Mouse (Mus musculus): ENCODE measurements around the gene Actl10. TPM values are rescaled to one million over a fixed set of nuclear protein-coding genes. Genes with fewer than 3 reads are reported as not detected.

Gene Actl10
- total RNA-seq, 2 experiments from 2014 or later: not detected

DNA sequence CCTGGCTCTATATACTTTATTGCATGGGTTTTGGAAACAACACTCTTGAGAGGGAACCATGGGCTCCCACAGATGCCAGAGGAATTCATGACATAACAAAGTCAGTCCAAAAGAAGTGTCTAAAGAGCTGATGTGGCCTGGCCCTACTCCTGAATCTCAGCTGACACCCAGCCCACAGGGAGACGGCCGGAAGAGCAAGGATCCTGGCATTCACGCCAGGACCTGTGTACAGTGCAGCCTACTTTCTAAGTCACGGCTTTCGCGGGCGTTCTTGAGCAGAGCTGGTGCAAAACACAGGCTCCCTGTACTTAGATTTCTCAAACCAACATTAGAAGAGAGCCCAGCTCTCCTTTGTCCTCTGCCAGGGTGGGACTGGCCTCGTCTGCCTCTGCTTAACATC lies 29.0 kb downstream of the Actl10 start:
- no peak for DNase-seq (ENCODE audit: low spot score in 2 of 2)

DNA sequence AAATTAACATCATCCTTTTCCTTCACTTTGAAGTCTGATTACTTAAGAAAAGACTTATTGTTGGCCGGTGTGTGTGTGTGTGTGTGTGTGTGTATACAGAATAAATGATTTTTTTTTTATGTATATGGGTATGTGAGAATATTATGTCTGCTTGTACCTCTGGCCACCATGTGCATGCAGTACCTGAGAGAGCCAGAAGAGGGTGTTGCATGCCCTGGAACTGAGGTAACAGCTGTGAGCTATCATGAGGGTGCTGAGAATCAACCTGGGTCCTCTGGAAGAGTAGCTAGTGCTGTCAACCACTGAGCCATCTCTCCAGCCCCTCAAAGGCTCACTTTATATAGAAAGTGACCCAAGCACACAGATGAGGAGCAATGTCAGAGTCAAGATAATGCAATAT lies 29.8 kb downstream of the Actl10 start:
- no peak for DNase-seq (ENCODE audit: low spot score in 2 of 2)

DNA sequence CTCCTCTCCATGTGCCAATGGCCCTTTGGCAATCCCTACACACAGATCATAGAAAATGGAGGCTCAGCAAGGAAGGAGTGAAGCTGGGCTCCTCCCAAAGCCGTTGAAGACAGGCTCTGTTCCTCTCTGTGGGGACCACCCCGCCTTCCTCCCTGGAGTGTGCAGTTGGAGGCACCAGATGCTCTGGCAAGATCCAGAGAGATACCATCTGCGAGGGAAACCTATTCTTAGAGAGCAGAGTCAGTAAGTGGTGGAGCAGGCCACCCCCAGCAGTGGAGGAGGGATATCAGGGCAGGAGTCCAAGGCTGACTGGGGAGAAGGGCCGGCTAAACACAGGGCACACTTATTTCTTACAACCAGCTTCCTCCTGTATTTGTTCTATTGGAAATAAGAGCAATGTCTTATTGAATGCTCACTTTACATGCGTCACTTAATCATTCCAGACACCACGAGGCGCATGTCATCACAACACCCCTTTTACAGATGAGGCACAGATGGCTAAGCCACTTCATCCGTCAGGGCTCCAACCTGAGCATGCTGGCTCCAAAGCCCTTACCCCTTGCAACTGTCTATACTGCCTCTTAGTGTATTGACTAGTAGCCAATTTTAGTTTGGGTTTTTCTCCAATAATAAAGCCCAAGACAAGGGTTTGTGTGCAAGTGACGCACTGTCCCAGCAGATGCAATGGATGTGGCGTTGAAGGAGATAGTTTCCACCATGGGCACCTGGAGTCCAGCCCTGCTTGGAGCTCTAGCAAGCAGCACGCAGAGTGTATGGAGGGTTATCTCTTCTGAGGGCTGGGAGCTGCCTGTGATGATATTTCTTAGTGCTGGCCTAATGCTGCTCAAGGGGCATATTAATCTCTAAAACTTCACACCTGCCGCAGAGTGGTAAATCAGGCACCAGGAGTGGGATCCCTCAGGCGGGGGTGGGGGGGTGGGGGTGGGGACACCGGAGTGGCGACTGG lies 32.6 kb downstream of the Actl10 start:
- peak; percentile 80 to 82 for DNase-seq (ENCODE audit: low spot score in 2 of 2)

DNA sequence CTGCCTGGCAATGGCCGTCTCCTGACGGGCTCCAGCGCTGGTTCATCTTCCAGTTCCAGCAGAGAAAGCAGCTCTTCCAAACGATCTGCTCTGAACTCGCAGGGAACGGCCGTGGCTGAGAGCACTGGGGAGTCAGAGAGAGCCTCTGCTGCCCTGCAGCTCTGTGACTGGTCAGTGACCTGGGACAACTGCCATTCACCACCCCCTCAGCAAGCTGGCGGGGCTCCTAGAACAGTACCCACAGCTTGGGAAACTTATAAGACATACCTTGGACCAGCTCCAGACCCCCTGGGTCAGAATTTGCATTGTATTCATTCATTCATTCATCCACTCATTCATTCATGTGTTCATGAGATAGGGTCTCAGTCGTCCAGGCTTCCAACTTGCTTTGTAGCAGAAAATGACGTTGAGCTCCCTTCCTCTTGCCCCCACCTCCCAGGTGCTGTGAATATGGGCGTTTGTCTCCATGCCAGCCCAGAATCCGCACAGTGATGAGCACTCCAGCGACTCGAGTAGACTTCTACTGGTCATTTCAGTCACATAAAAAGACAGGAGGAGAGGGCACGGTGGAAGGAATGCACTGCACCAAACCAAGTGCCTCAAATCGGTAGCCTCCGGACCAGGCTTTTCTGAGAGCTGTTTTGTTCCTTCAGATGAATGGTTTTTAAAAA lies 33.5 kb downstream of the Actl10 start:
- DNase-seq (ENCODE audit: low spot score in 2 of 2): no peak

DNA sequence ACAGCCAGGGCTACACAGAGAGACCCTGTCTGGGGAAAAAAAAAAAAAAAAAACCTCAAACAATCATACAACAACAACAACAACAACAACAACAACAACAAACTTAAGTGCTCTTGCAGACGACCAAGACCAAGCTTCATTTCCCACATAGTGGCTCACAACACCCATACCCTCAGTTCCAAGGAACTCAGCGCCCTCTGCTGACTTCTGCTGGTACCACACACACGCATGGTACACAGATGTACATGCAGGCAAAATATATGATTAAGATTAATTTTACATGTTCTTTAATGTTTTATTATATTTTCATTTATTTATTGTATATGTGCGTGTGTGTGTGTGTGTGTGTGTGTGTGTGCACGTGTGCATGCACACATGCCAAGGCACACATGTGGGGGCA lies 34.8 kb downstream of the Actl10 start:
- DNase-seq (ENCODE audit: low spot score in 2 of 2): peak; percentile 70 to 73

DNA sequence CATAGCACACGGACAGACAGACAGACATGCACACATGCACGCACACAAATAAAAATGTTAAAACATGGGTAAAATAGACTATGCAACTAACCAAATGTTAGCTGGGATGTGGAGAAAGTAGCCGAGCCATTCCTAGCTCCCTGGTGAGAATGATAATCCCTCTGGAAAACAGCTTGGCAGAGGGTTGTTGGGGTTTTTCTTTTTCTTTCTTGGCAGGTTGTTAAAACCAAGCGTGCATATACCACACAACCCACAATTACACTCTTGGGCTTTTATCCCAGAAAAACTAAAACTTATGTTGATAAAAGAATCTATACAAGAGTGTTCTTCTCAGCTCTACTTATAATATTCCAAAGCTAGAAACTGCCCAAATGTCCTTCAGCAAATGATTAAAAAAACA lies 37.5 kb downstream of the Actl10 start:
- DNase-seq (ENCODE audit: low spot score in 2 of 2): no peak

DNA sequence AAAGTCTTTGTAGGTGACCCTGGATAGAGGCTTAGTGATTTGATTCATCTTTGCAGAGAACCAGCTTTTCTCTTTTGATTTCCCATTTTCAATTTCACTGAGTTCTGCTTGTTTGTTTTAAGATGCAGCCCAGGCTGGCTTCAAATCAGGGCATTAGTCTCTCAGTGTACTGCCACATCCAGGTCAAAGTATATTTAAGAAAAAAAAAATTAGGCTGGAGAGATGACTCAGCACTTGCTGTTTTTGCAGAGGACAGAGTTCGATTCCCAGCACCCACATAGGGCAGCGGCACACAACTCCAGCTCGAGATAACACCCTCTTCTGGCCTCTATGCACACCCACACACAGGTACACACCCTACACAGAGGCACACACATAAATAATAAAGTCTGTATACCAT lies 39.7 kb downstream of the Actl10 start:
- DNase-seq (ENCODE audit: low spot score in 2 of 2): no peak

DNA sequence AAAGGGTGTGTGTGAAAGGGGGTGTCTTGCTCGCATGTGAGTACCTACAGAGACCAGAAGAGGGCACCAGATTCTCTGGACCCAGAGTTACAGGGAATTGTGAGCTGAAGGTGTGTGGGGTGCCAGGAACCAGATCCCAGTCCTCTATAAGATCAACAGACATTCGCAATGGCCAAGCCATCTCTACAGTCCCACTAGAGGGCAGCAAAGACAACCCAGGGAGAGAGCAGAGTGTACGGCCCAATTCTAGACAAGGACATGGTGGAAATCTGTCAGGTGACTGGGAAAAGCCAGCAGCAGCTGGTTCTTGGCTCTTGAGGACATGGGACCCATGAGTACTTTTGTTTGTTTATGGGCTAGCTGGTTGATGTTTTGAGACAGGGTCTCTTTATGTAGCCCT lies 41.4 kb downstream of the Actl10 start:
- DNase-seq (ENCODE audit: low spot score in 2 of 2): no peak

DNA sequence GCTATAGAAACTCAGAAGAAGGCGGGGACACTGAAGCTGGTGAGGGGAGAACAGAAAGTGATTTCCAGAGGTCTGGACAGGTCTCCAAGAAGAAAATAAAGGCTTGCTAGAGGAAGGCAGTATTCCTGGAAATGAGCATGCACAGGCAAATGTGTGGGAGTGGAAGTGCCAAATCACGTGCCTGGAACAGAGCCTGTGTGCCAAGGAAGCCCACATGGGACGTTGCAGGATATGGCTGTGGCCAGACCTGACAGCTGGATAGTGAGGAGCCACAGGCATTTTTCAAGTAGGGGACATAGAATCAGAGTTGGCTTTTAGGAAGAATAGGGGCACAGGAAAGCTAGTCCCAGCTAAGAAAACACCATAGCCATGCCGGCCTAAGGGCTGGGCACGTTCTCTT lies 44.2 kb downstream of the Actl10 start:
- DNase-seq (ENCODE audit: low spot score in 2 of 2): no peak

DNA sequence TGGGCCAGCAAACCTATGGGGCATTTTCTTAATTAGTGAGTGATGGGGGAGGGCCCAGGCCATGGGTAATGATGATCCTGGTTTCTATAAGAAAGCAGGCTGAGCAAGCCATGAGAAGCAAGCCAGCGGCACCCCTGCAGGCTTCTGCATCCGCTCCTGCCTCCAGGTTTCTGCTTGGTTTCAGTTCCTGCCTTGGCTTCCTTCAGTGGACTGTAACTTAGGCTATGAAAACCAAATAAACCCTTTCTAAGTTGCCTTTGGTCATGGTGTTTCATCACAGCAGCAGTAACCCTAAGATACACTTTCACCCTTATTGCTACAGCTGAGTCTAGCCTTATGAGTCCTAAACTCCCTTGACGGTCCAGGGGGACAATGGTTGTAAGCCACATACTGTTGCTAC lies 45.8 kb downstream of the Actl10 start:
- no peak for DNase-seq (ENCODE audit: low spot score in 2 of 2)

DNA sequence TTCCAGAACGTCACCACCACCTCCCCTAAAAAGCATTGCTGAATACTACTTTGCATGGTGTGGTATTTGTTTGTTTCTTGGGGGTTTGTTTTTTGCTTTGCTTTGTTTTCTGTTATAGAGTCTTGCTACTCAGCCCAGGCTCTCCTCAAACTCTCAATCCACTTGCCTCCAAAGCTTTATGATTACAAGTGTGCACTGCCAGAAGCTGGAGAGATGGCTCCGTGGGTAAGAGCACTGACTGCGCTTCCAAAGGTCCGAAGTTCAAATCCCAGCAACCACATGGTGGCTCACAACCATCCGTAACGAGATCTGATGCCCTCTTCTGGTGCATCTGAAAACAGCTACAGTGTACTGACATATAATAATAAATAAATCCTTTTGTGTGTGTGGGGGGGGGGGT lies 49.0 kb downstream of the Actl10 start:
- no peak for DNase-seq (ENCODE audit: low spot score in 2 of 2)

DNA sequence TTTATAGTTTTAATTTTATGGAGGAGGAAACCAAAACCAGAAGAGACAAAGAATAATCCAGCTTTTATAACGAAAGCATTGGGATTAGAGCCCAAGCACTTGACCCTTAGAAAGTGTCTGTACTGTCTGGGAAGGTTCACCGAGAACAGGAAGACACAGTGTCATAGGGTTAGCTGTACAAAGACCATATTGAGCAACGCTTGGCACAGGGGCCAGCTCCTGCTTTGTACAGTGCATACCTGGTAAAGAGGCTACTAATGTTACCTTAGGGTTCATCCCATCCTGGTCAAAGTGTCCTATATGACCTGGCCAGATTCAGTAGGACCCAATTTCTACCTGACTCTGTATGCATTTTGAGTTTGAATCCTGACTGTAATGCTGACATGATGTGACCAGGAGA lies 49.7 kb downstream of the Actl10 start:
- DNase-seq (ENCODE audit: low spot score in 2 of 2): no peak

Other genes with a start within 250 kb of the Actl10 start
- not detected for gene Bpifb9b, start 244.5 kb upstream of the Actl10 start, total RNA-seq (2021)
- 10 to 100 TPM; 11.9 to 16.1 TPM for gene Cdk5rap1, start 178.8 kb upstream of the Actl10 start, total RNA-seq (2021)
- gene Snta1, start 143.7 kb upstream of the Actl10 start, total RNA-seq (2021): 10 to 100 TPM; 40.6 to 41.3 TPM
- 10 to 100 TPM; 43.6 to 60.6 TPM for gene Cbfa2t2, start 115.3 kb upstream of the Actl10 start, total RNA-seq (2021)
- gene 1700003F12Rik, start 4.7 kb upstream of the Actl10 start, total RNA-seq (2021): 1 to 10 TPM in 1 of 2 experiments, under 1 TPM in 1; 0.67 to 2.0 TPM
- gene Necab3, start 7.1 kb downstream of the Actl10 start, total RNA-seq (2021): 10 to 100 TPM; 29.8 to 33.0 TPM
- gene E2f1, start 18.1 kb downstream of the Actl10 start, total RNA-seq (2021): 10 to 100 TPM in 1 of 2 experiments, 1 to 10 TPM in 1; 8.8 to 10.5 TPM
- 10 to 100 TPM; 14.3 to 15.7 TPM for gene Pxmp4, start 51.9 kb downstream of the Actl10 start, total RNA-seq (2021)
- 10 to 100 TPM in 1 of 2 experiments, 1 to 10 TPM in 1; 9.8 to 12.2 TPM for gene Zfp341, start 61.5 kb downstream of the Actl10 start, total RNA-seq (2021)
- under 1 TPM in 1 of 2 experiments, not detected in 1; 0.76 TPM for gene 4930519P11Rik, start 61.7 kb downstream of the Actl10 start, total RNA-seq (2021)
- gene Chmp4b, start 99.9 kb downstream of the Actl10 start, total RNA-seq (2021): 100 to 1,000 TPM; 209 to 213 TPM
- not detected for gene Gm14214, start 218.3 kb downstream of the Actl10 start, total RNA-seq (2021)
- gene Raly, start 239.3 kb downstream of the Actl10 start, total RNA-seq (2021): 100 to 1,000 TPM in 1 of 2 experiments, 10 to 100 TPM in 1; 85.2 to 101 TPM
- under 1 TPM in 1 of 2 experiments, not detected in 1; 0.76 TPM for gene a, start 239.6 kb downstream of the Actl10 start, total RNA-seq (2021)

Measured in layer of hippocampus, postnatal 10 days (tissue).